Mouse (Mus musculus) lung, adult 2 months (tissue): ENCODE results near the gene Thap2.

Experiments used
- CTCF ChIP-seq: fragments of 200-500 bp; IDR thresholded peaks from 2 replicates; pipeline ENCODE4 v1.5.1; 2011; ENCODE audit warnings: mild to moderate bottlenecking, low read length, control low read depth; ENCODE audit not compliant: insufficient read depth
- POLR2A ChIP-seq: fragments of 200-500 bp; IDR thresholded peaks from 2 replicates; pipeline ENCODE4 v1.6.1; 2011; ENCODE audit warnings: low read depth, mild to moderate bottlenecking, control low read depth, low read length, borderline replicate concordance; ENCODE audit errors: extremely low read depth

- TF ChIP-seq POLR2A (peak; percentile 95; the same call in 1 of the 2 replicates), CTCF (no peak)
Observed at GRCm38 (mm10) chr10:115361840-115362622, 22.2 kb downstream of the Thap2 start, which contains the start of gene Tmem19.
